Mouse (Mus musculus) liver, embryonic 11.5 days (tissue): Measurements from ENCODE around the gene Atg9a. TPM values are rescaled to one million over a fixed set of nuclear protein-coding genes. Genes with fewer than 3 reads are reported as not detected.
"Not testable (repeated sequence)": the region's sequence is repeated elsewhere in the genome, so short reads cannot be mapped to it uniquely, and the experiment has no call there.

Experiments
- ATAC-seq: fragments of 200-750 bp; cut with Nextera tagmentation; replicated peaks from 2 replicates; pipeline ENCODE4 v1.8.0; 2017; ENCODE audit warnings: moderate number of reproducible peaks, mild to moderate bottlenecking, moderate TSS enrichment, moderate library complexity; ENCODE audit not compliant: low FRiP score
- DNase-seq: peaks from one replicate; pipeline ENCODE4 v3.0.0-alpha.2; 2017; ENCODE audit warnings: low spot score
- H3K27ac ChIP-seq: fragments of 300-500 bp; sonication (generic); 2 replicates; pipeline ENCODE4 v1.5.1; 2014; ENCODE audit warnings: mild to moderate bottlenecking, low read depth, low read length, control low read depth
- H3K27me3 ChIP-seq: fragments of 300-500 bp; sonication (generic); replicated peaks from 2 replicates; pipeline ENCODE4 v1.6.1; 2014; ENCODE audit warnings: low read length, mixed read lengths; ENCODE audit not compliant: control insufficient read depth, insufficient read depth
- H3K36me3 ChIP-seq: fragments of 300-500 bp; sonication (generic); 2 replicates; pipeline ENCODE4 v1.6.1; 2014; ENCODE audit warnings: mild to moderate bottlenecking, low read length, moderate library complexity, mixed read lengths; ENCODE audit not compliant: control insufficient read depth, insufficient read depth
- H3K4me1 ChIP-seq: fragments of 300-500 bp; sonication (generic); replicated peaks from 2 replicates; pipeline ENCODE4 v1.6.1; 2014; ENCODE audit warnings: low read length, mixed read lengths; ENCODE audit not compliant: control insufficient read depth, insufficient read depth
- H3K4me2 ChIP-seq: fragments of 300-500 bp; sonication (generic); 2 replicates; pipeline ENCODE4 v1.6.1; 2014; ENCODE audit warnings: mild to moderate bottlenecking, control low read depth, moderate library complexity
- H3K4me3 ChIP-seq: fragments of 300-500 bp; sonication (generic); 2 replicates; pipeline ENCODE4 v1.5.1; 2014; ENCODE audit warnings: low read depth, low read length, control low read depth
- H3K9ac ChIP-seq: fragments of 300-500 bp; sonication (generic); 2 replicates; pipeline ENCODE4 v1.6.1; 2014; ENCODE audit warnings: low read depth, low read length, control low read depth
- H3K9me3 ChIP-seq: fragments of 300-500 bp; sonication (generic); 2 replicates; pipeline ENCODE4 v1.6.1; 2016; ENCODE audit warnings: low read length, inconsistent platforms, mixed read lengths; ENCODE audit not compliant: control insufficient read depth
- WGBS: fragments of 180-500 bp; shearing (Covaris S2); extraction: QIAGEN DNeasy Blood & Tissue Kit; methylation state at CpG from one replicate; pipeline ENCODE4 v1.1.7; 2014; 5-methylcytosine and 5-hydroxymethylcytosine counted together
- polyA plus RNA-seq: library from polyadenylated mRNA; unstranded; fragments of >200 nt; fragmentation: Nextera tagmentation; extraction: Ambion mirVana; gene quantifications from 2 replicates; pipeline ENCODE4 v1.2.1, GENCODE M21; 2014

The Atg9a gene
- polyA plus RNA-seq = 20.0 and 24.1 TPM in 2 replicates

- H3K4me1 ChIP-seq = peaks cover 14% of the 10 kb centered on the region; the same call in 1 of the 2 replicates
- H3K27ac ChIP-seq = peak within 1 kb of the TSS; percentile 92
- ATAC-seq = peak; percentile 99
- peak; percentile 93 for DNase-seq
- peak within 1 kb of the TSS; percentile 82 for H3K9ac ChIP-seq
- peak within 1 kb of the TSS; percentile 78 for H3K4me3 ChIP-seq
- H3K27me3 ChIP-seq = no peaks in the 10 kb centered on the region
- peak within 1 kb of the TSS; percentile 78 for H3K4me2 ChIP-seq
- 1% methylated on average over 56 of the region's 56 CpGs for WGBS
- peaks cover 16% of the 10 kb centered on the region for H3K36me3 ChIP-seq
- no peaks in the 10 kb centered on the region for H3K9me3 ChIP-seq
Measured at GRCm38 (mm10) chr1:75191622-75192402, at the start of gene Atg9a, which contains the start of gene Ankzf1. Atg9a (minus strand) TSS chr1:75192196. Ankzf1 (plus strand) TSS chr1:75192151.

- WGBS = 89% methylated on average over 10 of the region's 10 CpGs
- Histone ChIP-seq H3K4me1 (peaks cover 4% of the 10 kb centered on the region; the same call in 1 of the 2 replicates), H3K9me3 (no peaks in the 10 kb centered on the region), H3K4me3 (no peak overlapping the region), H3K9ac (no peak overlapping the region), H3K27me3 (no peaks in the 10 kb centered on the region), H3K27ac (no peak overlapping the region), H3K4me2 (no peak overlapping the region), H3K36me3 (no peaks in the 10 kb centered on the region; the same call in 1 of the 2 replicates)
- DNase-seq = no peak
- ATAC-seq = no peak
Measured at GRCm38 (mm10) chr1:75239591-75239990, 47.6 kb upstream of the Atg9a start.

GRCm38 (mm10) chr1:75236117-75237050 is 44.4 kb upstream of the Atg9a start, which contains the start of gene Dnajb2:
Dnajb2 (plus strand) TSS chr1:75236406.
- peaks cover 4% of the 10 kb centered on the region; the same call in 1 of the 2 replicates for H3K4me1 ChIP-seq
- H3K4me2 ChIP-seq = peak within 1 kb of the TSS; percentile 90
- H3K27me3 ChIP-seq = no peaks in the 10 kb centered on the region
- 2% methylated on average over 60 of the region's 64 CpGs for WGBS
- H3K4me3 ChIP-seq = peak within 1 kb of the TSS; percentile 66
- DNase-seq = peak; percentile 81
- H3K9ac ChIP-seq = peak within 1 kb of the TSS; percentile 76
- H3K9me3 ChIP-seq = no peaks in the 10 kb centered on the region
- ATAC-seq = peak; percentile 89
- H3K36me3 ChIP-seq = no peaks in the 10 kb centered on the region
- H3K27ac ChIP-seq = peak within 1 kb of the TSS; percentile 93

- no peak overlapping the region for H3K27ac ChIP-seq
- H3K4me1 ChIP-seq = peaks cover 4% of the 10 kb centered on the region; the same call in 1 of the 2 replicates
- no peak overlapping the region for H3K4me2 ChIP-seq
- no peak for DNase-seq
- WGBS = 2% methylated on average over 8 of the region's 8 CpGs
- peak; percentile 48 for ATAC-seq
- H3K27me3 ChIP-seq = no peaks in the 10 kb centered on the region
- no peak overlapping the region for H3K9ac ChIP-seq
- no peak overlapping the region for H3K4me3 ChIP-seq
- H3K36me3 ChIP-seq = no peaks in the 10 kb centered on the region
- no peaks in the 10 kb centered on the region for H3K9me3 ChIP-seq
Measured at GRCm38 (mm10) chr1:75234606-75235005, 42.6 kb upstream of the Atg9a start.

GRCm38 (mm10) chr1:75232489-75232888 is 40.5 kb upstream of the Atg9a start:
- H3K9me3 ChIP-seq, H3K4me2 ChIP-seq, H3K4me3 ChIP-seq, H3K36me3 ChIP-seq, H3K4me1 ChIP-seq, H3K27me3 ChIP-seq, ATAC-seq, H3K9ac ChIP-seq, DNase-seq, H3K27ac ChIP-seq: not testable (repeated sequence)
- 54% methylated on average over 4 of the region's 4 CpGs for WGBS

GRCm38 (mm10) chr1:75231664-75232152 is 39.7 kb upstream of the Atg9a start, which contains the start of gene A630095N17Rik:
A630095N17Rik (minus strand) TSS chr1:75232102.
- Histone ChIP-seq H3K27me3 (no peaks in the 10 kb centered on the region), H3K9me3 (no peaks in the 10 kb centered on the region), H3K4me1 (peaks cover 2% of the 10 kb centered on the region; the same call in 1 of the 2 replicates), H3K4me2 (no peak within 1 kb of the TSS), H3K4me3 (no peak within 1 kb of the TSS), H3K9ac (no peak within 1 kb of the TSS), H3K36me3 (no peaks in the 10 kb centered on the region), H3K27ac (no peak within 1 kb of the TSS)
- WGBS = 71% methylated on average over 5 of the region's 5 CpGs
- ATAC-seq (no peak), DNase-seq (no peak)

GRCm38 (mm10) chr1:75231224-75231623 is 39.2 kb upstream of the Atg9a start:
- WGBS = 76% methylated on average over 4 of the region's 4 CpGs
- no peak overlapping the region for H3K4me3 ChIP-seq
- H3K9me3 ChIP-seq = no peaks in the 10 kb centered on the region
- H3K4me1 ChIP-seq = peaks cover 2% of the 10 kb centered on the region; the same call in 1 of the 2 replicates
- no peaks in the 10 kb centered on the region for H3K36me3 ChIP-seq
- ATAC-seq (no peak), DNase-seq (no peak)
- no peak overlapping the region for H3K27ac ChIP-seq
- no peaks in the 10 kb centered on the region for H3K27me3 ChIP-seq
- no peak overlapping the region for H3K9ac ChIP-seq
- H3K4me2 ChIP-seq = no peak overlapping the region

- H3K9ac ChIP-seq = no peak overlapping the region
Measured at GRCm38 (mm10) chr1:75230335-75230994, 38.5 kb upstream of the Atg9a start.

More at GRCm38 (mm10) chr1:75230335-75230994, 38.5 kb upstream of the Atg9a start:
- peaks cover 4% of the 10 kb centered on the region for H3K4me1 ChIP-seq
- H3K4me3 ChIP-seq = no peak overlapping the region
- ATAC-seq (0 out of 2 replicates have a peak, but pooled peaks have one; percentile 39), DNase-seq (no peak)
- no peaks in the 10 kb centered on the region for H3K9me3 ChIP-seq
- no peak overlapping the region for H3K27ac ChIP-seq
- H3K27me3 ChIP-seq = no peaks in the 10 kb centered on the region
- no peak overlapping the region for H3K4me2 ChIP-seq
- no peaks in the 10 kb centered on the region for H3K36me3 ChIP-seq
- WGBS = 64% methylated on average over 7 of the region's 7 CpGs
